Mouse (Mus musculus) limb, embryonic 12.5 days (tissue): ENCODE data around the gene Pik3c2a. TPM values are rescaled to one million over a fixed set of nuclear protein-coding genes. Genes with fewer than 3 reads are reported as not detected.
"Not testable (repeated sequence)": the region's sequence is repeated elsewhere in the genome, so short reads cannot be mapped to it uniquely, and the experiment has no call there.

ENCODE experiments used
- ATAC-seq: fragments of 200-750 bp; cut with Nextera tagmentation; 2 replicates; pipeline ENCODE4 v1.8.0; 2017; ENCODE audit warnings: low read depth, moderate TSS enrichment; ENCODE audit not compliant: insufficient number of reproducible peaks, insufficient read depth, low FRiP score, low TSS enrichment
- H3K27ac ChIP-seq: fragments of 300-500 bp; sonication (generic); 2 replicates; pipeline ENCODE4 v1.5.1; 2016; ENCODE audit warnings: mild to moderate bottlenecking, moderate library complexity
- H3K27me3 ChIP-seq: fragments of 300-500 bp; sonication (generic); 2 replicates; pipeline ENCODE4 v1.6.1; 2016; ENCODE audit warnings: mild to moderate bottlenecking, moderate library complexity
- H3K36me3 ChIP-seq: fragments of 300-500 bp; sonication (generic); 2 replicates; pipeline ENCODE4 v1.6.1; 2016; ENCODE audit warnings: mild to moderate bottlenecking, moderate library complexity
- H3K4me1 ChIP-seq: fragments of 300-500 bp; sonication (generic); replicated peaks from 2 replicates; pipeline ENCODE4 v1.6.1; 2016
- H3K4me2 ChIP-seq: fragments of 300-500 bp; sonication (generic); 2 replicates; pipeline ENCODE4 v1.6.1; 2016; ENCODE audit warnings: mild to moderate bottlenecking, moderate library complexity
- H3K4me3 ChIP-seq: fragments of 300-500 bp; sonication (generic); replicated peaks from 2 replicates; pipeline ENCODE4 v1.5.1; 2016; ENCODE audit warnings: mild to moderate bottlenecking
- H3K9ac ChIP-seq: fragments of 300-500 bp; sonication (generic); replicated peaks from 2 replicates; pipeline ENCODE4 v1.6.1; 2016; ENCODE audit warnings: mild to moderate bottlenecking, moderate library complexity
- H3K9me3 ChIP-seq: fragments of 300-500 bp; sonication (generic); 2 replicates; pipeline ENCODE4 v1.6.1; 2016; ENCODE audit warnings: mild to moderate bottlenecking, moderate library complexity
- WGBS: fragments of 180-500 bp; shearing (Covaris S2); methylation state at CpG from one replicate; pipeline ENCODE4 v1.1.7; 2016; 5-methylcytosine and 5-hydroxymethylcytosine counted together
- polyA plus RNA-seq: library from polyadenylated mRNA; unstranded; fragments of >200 nt; fragmentation: Nextera tagmentation; extraction: Ambion mirVana; gene quantifications from 2 replicates; pipeline ENCODE4 v1.2.1, GENCODE M21; 2016

Pik3c2a gene
- polyA plus RNA-seq, 1 experiment from 2014 or later = 38.5 TPM

DNA sequence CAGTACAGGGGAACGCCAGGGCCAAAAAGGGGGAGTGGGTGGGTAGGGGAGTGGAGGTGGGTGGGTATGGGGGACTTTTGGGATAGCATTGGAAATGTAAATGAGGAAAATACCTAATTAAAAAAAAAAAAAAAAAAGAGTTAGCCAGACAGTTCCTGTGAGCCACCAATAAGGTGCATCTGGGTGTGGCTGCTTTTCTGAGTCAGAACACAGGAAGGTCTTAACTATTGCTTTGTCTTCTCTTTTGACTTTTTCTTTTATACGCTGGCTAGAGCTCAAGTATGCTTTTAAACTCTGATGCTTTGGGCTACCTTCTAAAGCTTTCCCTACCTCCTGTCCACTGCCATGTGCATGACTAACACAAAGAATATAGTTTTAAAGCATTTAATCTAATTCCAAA is 55.9 kb downstream of the Pik3c2a start:
- not testable (repeated sequence) for H3K27me3 ChIP-seq, H3K4me3 ChIP-seq, ATAC-seq, H3K4me2 ChIP-seq, H3K27ac ChIP-seq, H3K9me3 ChIP-seq, H3K4me1 ChIP-seq, H3K9ac ChIP-seq
- peaks cover 34% of the 10 kb centered on the region for H3K36me3 ChIP-seq
- 92% methylated on average over 2 of the region's 2 CpGs for WGBS

DNA sequence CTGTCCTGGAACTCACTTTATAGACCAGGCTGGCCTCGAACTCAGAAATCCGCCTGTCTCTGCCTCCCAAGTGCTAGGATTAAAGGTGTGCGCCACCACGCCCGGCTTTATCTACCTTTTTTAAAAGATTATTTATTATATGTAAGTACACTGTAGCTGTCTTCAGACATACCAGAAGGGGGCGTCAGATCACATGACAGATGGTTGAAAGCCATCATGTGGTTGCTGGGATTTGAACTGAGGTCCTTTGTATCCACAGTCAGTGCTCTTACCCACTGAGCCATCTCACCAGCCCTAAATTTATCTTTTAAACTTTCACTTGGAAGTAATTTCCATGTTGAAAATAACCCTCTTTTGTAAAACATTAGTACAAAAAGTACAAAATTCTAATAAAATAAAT is 64.1 kb downstream of the Pik3c2a start:
- H3K4me2 ChIP-seq, H3K27ac ChIP-seq, H3K9ac ChIP-seq, ATAC-seq, H3K9me3 ChIP-seq, H3K4me1 ChIP-seq, H3K4me3 ChIP-seq, H3K27me3 ChIP-seq: not testable (repeated sequence)
- 89% methylated on average over 6 of the region's 6 CpGs for WGBS
- H3K36me3 ChIP-seq = peaks cover 51% of the 10 kb centered on the region

DNA sequence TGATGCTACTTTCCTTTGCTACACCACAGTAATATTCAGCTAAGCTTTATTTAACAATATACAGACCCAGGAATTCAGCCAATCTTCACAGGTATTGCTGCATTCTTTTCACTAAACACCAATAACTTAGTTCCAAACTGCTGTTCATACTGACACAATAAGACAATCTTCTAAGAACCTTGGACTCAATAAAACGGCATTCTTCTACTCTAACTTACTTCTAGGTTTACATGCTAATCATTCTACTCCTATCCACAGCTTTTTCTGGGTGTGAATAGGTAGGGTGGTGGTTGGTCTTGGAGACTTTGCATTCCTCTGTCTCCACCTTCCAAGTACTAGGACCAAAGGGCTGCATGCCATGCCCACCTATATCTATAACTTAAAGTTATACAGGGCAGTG is 69.0 kb downstream of the Pik3c2a start:
- peaks cover 44% of the 10 kb centered on the region for H3K36me3 ChIP-seq
- 87% methylated on average over 1 of the region's 1 CpGs for WGBS
- no peak overlapping the region for H3K4me2 ChIP-seq
- no peak for ATAC-seq
- no peak overlapping the region for H3K4me3 ChIP-seq
- H3K27me3 ChIP-seq = no peaks in the 10 kb centered on the region
- no peaks in the 10 kb centered on the region for H3K4me1 ChIP-seq
- no peak overlapping the region for H3K27ac ChIP-seq
- no peak overlapping the region for H3K9ac ChIP-seq
- no peaks in the 10 kb centered on the region for H3K9me3 ChIP-seq

DNA sequence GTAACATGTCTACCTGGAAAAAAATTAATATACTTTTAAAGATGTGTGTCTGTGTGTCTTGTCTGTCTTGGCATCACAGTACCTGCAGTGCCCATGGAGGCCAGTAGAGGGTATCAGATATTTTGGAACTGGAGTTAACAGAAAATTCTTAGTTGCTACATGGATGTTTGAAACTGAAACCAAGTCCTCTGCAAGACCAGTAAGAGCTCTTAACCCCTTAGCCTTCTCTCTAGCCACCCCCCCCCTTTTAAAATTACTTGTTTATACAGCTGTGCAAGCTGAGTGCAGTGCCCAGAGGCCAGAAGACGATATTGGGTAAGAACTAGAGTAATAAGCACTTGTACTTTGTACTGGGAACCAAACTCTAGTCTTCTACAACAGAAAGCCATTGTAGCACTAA is 107.0 kb downstream of the Pik3c2a start:
- H3K27ac ChIP-seq = no peak overlapping the region
- no peak overlapping the region for H3K4me3 ChIP-seq
- H3K4me1 ChIP-seq = peaks cover 8% of the 10 kb centered on the region
- 76% methylated on average over 1 of the region's 1 CpGs for WGBS
- peaks cover 38% of the 10 kb centered on the region for H3K36me3 ChIP-seq
- no peak overlapping the region for H3K4me2 ChIP-seq
- no peak overlapping the region for H3K9ac ChIP-seq
- H3K27me3 ChIP-seq = no peaks in the 10 kb centered on the region
- no peaks in the 10 kb centered on the region for H3K9me3 ChIP-seq
- no peak for ATAC-seq

DNA sequence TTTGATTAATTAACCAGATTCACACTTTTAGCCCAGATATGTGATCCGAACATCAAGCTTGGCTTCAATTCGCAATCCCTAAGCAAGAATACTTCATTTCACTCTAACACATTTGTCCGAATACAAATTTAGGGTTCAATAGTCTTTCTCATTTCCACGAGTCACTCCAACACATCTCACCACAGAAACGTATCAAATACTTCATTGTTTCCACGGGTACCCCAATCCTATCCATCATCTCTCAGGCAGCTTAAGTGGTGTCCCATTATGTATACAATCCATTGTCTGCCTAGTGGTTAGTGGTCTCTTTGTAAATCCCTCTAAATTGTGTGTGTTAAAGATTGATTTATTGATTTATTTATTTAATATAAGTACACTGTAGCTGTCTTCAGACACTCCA is 108.1 kb downstream of the Pik3c2a start:
- H3K4me3 ChIP-seq = peak overlapping the region; percentile 84; the same call in 1 of the 2 replicates
- no peak overlapping the region for H3K27ac ChIP-seq
- peaks cover 8% of the 10 kb centered on the region for H3K4me1 ChIP-seq
- H3K4me2 ChIP-seq = peak overlapping the region; percentile 62
- no peak for ATAC-seq
- no peaks in the 10 kb centered on the region for H3K9me3 ChIP-seq
- no peak overlapping the region for H3K9ac ChIP-seq
- H3K36me3 ChIP-seq = peaks cover 41% of the 10 kb centered on the region
- 82% methylated on average over 6 of the region's 6 CpGs for WGBS
- H3K27me3 ChIP-seq = no peaks in the 10 kb centered on the region

DNA sequence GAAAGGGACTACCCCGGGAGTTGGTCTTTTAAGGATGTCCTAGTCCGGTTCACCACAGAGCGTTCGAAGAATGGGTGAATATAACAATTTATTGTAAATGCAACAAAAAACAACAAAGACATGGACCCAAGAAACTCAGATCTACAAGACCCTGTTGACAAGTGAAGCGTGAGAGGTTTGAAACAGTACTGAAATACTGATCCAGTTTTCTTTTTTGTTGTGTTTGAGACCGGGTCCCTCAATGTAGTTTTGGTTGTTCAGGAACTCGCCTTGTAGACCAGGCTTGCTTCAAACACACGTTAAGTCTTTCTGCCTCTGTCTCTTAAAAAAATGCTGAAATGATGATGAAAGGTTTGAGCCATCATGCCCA is 108.6 kb downstream of the Pik3c2a start:
- ATAC-seq = no peak
- Histone ChIP-seq H3K27ac (peak overlapping the region; percentile 84), H3K9ac (peak overlapping the region; percentile 92), H3K4me2 (peak overlapping the region; percentile 62), H3K36me3 (peaks cover 41% of the 10 kb centered on the region), H3K4me3 (peak overlapping the region; percentile 84), H3K9me3 (no peaks in the 10 kb centered on the region), H3K4me1 (peaks cover 8% of the 10 kb centered on the region), H3K27me3 (no peaks in the 10 kb centered on the region)
- 21% methylated on average over 8 of the region's 8 CpGs for WGBS

DNA sequence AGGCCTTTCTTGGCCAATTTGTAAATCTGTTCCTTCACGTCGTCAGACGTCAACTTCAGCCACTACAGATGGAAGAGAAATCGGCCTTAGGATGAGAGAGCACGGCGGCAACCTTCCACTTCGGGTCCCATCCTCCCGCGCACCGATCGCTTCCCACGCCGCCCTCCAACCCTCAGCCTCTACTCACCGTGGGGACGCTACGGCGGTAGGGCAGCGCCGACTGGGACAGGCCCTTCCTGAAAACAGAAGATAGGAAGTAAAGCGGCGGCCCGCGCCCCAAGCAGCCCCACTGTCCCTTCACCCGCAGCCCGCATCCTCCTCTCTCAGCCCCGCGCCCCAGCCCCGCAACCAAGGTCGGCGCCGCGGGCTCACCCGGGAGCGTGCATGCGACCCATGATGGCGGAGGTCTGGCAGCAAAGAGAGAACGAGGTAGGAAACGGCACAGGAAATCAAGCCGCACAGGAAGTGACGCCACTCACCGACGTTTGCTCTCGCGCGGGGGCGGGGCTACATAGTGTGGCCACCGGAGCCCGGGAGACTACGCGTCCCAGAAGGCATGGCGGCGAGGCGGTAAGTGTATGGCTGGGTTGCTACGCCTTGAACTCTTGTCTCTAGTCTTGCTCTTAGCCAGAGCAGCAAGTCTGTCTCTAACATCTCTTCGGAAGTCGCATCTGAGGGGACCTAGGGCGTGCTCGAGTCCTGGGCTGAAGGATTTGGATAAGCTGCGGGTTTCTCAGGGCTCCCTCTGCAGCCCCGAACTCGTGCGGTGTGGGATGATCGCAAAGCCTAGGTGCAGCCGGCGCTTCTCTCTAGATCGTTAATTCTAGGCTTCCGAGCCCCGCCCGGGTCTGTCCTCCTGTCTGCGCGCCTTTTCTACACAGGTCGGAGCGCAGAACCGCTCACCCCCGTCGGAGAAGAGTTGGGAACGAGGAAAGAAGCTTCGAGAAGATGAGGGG is 109.3 kb downstream of the Pik3c2a start, which contains the start of gene Rps13:
Rps13 (minus strand) TSS at position 483 of the 956 bp plus-strand sequence.
- peak within 1 kb of the TSS; percentile 84 for H3K27ac ChIP-seq
- H3K4me1 ChIP-seq = peaks cover 8% of the 10 kb centered on the region
- H3K36me3 ChIP-seq = peaks cover 40% of the 10 kb centered on the region
- peak within 1 kb of the TSS; percentile 92 for H3K9ac ChIP-seq
- H3K9me3 ChIP-seq = no peaks in the 10 kb centered on the region
- H3K4me2 ChIP-seq = peak within 1 kb of the TSS; percentile 62
- under 1% methylated on average over 78 of the region's 78 CpGs for WGBS
- no peaks in the 10 kb centered on the region for H3K27me3 ChIP-seq
- peak within 1 kb of the TSS; percentile 84 for H3K4me3 ChIP-seq
- peak; percentile 97 for ATAC-seq

DNA sequence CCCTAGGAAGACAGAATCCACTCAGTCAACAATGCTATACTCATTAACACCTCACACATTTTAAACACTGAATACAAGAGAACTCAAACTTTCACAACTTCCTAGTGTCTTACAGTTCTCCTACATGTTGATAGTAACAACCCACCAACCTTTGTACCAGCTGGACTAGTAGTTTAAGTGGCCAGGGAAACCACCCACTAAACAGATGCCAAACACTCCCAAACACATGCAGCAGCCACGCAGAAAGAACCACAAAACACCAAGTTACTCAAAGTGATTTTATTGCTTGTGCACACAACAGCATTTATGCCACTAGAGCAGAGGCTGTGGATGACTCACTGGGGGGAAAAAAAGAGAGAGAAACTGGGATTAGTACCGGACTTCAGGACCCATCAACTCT is 112.0 kb downstream of the Pik3c2a start:
- 91% methylated on average over 2 of the region's 2 CpGs for WGBS
- peaks cover 8% of the 10 kb centered on the region for H3K4me1 ChIP-seq
- ATAC-seq = no peak

DNA sequence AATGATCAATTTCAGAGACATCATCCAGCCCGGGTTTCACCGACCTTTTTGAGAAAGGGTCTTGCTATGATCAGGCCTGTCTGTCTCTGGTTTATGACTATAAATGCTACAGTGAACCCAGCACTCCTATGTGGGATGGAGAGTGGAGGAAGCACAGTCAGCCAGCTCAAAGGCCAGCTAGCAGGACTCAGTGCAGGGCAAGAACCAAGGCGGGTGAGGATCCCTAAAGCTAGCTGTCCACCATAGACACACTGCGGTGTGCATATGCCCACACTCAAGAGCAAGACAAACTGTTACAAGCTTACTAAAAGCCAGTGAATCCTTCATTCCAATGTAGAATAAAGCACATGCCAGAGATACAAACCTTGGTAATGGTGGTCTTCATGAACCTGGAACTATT is 113.4 kb downstream of the Pik3c2a start:
- Histone ChIP-seq H3K4me1 (peaks cover 8% of the 10 kb centered on the region), H3K9ac (no peak overlapping the region), H3K36me3 (peaks cover 50% of the 10 kb centered on the region), H3K27me3 (no peaks in the 10 kb centered on the region), H3K9me3 (no peaks in the 10 kb centered on the region), H3K4me3 (no peak overlapping the region), H3K27ac (no peak overlapping the region), H3K4me2 (no peak overlapping the region)
- ATAC-seq = no peak
- 92% methylated on average over 4 of the region's 4 CpGs for WGBS

More for the DNA sequence above, 112.0 kb downstream of the Pik3c2a start:
- H3K9ac ChIP-seq = no peak overlapping the region
- H3K36me3 ChIP-seq = peaks cover 50% of the 10 kb centered on the region
- no peak overlapping the region for H3K4me3 ChIP-seq
- H3K4me2 ChIP-seq = no peak overlapping the region
- no peaks in the 10 kb centered on the region for H3K27me3 ChIP-seq
- H3K27ac ChIP-seq = no peak overlapping the region
- H3K9me3 ChIP-seq = no peaks in the 10 kb centered on the region

DNA sequence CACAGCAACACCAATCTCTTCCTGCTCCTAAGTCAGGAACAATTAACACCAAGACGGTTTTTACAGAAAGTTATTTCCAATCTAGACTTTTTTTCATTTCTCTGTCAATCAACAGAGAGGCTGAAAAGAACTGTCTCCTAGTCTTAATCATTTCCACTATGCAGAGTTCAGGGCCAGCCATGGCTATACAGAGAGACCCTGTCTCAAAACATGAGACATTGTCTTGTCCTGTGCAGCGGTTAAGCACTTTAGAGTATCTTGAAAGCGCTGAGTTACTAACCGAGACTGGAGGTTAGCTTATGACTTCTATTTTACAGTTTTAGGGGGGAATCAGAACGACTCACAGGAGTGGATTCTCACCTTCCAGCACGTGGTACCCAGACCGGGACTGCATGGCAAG is 114.5 kb downstream of the Pik3c2a start:
- H3K4me2 ChIP-seq = no peak overlapping the region
- H3K9ac ChIP-seq = no peak overlapping the region
- H3K9me3 ChIP-seq = no peaks in the 10 kb centered on the region
- H3K4me3 ChIP-seq = no peak overlapping the region
- ATAC-seq = no peak
- H3K4me1 ChIP-seq = peaks cover 8% of the 10 kb centered on the region
- H3K27me3 ChIP-seq = no peaks in the 10 kb centered on the region
- peaks cover 50% of the 10 kb centered on the region for H3K36me3 ChIP-seq
- WGBS = 74% methylated on average over 7 of the region's 7 CpGs
- H3K27ac ChIP-seq = no peak overlapping the region

DNA sequence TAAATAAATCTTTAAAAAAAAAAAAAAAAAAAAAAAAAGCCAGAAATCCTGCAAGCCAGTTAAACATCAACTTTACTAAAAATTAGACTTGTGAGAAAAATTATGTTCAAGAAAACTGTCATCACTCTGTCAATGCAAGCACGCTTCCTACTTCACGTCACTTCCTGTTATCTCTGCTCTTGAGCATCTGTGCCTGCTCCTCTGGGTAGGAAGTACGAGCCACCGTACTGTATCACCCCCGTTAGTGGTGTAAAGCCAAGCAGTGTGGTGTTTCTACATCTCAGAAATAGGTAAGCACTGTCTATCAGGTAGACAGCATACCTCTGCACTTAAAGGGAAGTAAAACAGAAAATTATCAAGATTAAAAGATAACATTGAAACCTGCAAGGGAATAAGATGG is 115.3 kb downstream of the Pik3c2a start:
- Histone ChIP-seq H3K4me2 (no peak overlapping the region), H3K4me3 (no peak overlapping the region), H3K27me3 (no peaks in the 10 kb centered on the region), H3K9me3 (no peaks in the 10 kb centered on the region), H3K4me1 (peaks cover 5% of the 10 kb centered on the region), H3K9ac (no peak overlapping the region), H3K36me3 (peaks cover 50% of the 10 kb centered on the region), H3K27ac (no peak overlapping the region)
- no peak for ATAC-seq
- 92% methylated on average over 5 of the region's 5 CpGs for WGBS
